Comparison of ENCODE assay signal across 8 mouse cellular contexts in the genomic region with DNA sequence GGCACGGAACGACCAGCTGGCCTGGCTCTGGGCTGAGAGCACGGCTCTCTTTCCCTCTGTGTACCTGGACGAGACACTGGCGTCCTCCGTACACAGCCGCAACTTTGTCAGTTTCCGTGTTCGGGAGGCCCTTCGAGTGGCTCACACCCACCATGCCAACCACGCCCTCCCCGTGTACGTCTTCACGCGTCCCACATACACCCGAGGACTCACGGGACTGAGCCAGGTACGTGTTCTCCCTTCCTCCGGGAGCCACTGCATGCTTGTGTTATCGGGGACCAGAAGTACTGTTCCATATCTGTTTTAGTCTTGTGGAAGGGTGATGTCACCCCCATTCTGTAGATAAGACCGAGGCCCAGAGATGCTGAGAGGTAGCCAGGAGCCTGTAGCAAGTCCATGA. TPM values are rescaled to one million over a fixed set of nuclear protein-coding genes. Genes with fewer than 3 reads are reported as not detected.
DNase-seq lines count a peak whose midpoint lies in the region; ATAC-seq lines count a peak whose summit lies in the region.

No protein-coding gene starts in this region.

- H3K9ac ChIP-seq in heart, embryonic 11.5 days (ENCODE audit: low read depth, low read length), result peak overlapping the region; percentile 92
- peak overlapping the region; percentile 87 for H3K9ac ChIP-seq in embryonic facial prominence, embryonic 11.5 days (replicated peaks; ENCODE audit: low read length)
- no peak overlapping the region; the same call in 1 of the 2 replicates for H3K9ac ChIP-seq in intestine, embryonic 14.5 days (ENCODE audit: low read length)
- H3K9ac ChIP-seq in midbrain, embryonic 12.5 days (replicated peaks), result peak overlapping the region; percentile 91; the same call in 1 of the 2 replicates

- H3K36me3 ChIP-seq in heart, embryonic 11.5 days (ENCODE audit: control insufficient read depth, insufficient read depth, low read length), result peaks cover 20% of the 10 kb centered on the region
- H3K36me3 ChIP-seq in embryonic facial prominence, embryonic 11.5 days (replicated peaks; ENCODE audit: control insufficient read depth, insufficient read depth, low read depth, low read length), result peaks cover 7% of the 10 kb centered on the region
- H3K36me3 ChIP-seq in intestine, embryonic 14.5 days (ENCODE audit: control insufficient read depth, insufficient read depth, low read length), result peaks cover 39% of the 10 kb centered on the region
- H3K36me3 ChIP-seq in midbrain, embryonic 12.5 days, result peaks cover 45% of the 10 kb centered on the region

- H3K9me3 ChIP-seq in heart, embryonic 11.5 days (replicated peaks; ENCODE audit: control insufficient read depth, low read length), result no peaks in the 10 kb centered on the region
- H3K9me3 ChIP-seq in embryonic facial prominence, embryonic 11.5 days (replicated peaks; ENCODE audit: control insufficient read depth, low read length), result no peaks in the 10 kb centered on the region
- H3K9me3 ChIP-seq in intestine, embryonic 14.5 days (ENCODE audit: control insufficient read depth, low read length), result no peaks in the 10 kb centered on the region
- H3K9me3 ChIP-seq in midbrain, embryonic 12.5 days, result no peaks in the 10 kb centered on the region

- H3K27ac ChIP-seq in heart, embryonic 11.5 days (ENCODE audit: low read depth, low read length), result no peak overlapping the region
- H3K27ac ChIP-seq in embryonic facial prominence, embryonic 11.5 days (replicated peaks; ENCODE audit: low read depth, low read length), result no peak overlapping the region
- no peak overlapping the region for H3K27ac ChIP-seq in intestine, embryonic 14.5 days (ENCODE audit: low read depth)
- no peak overlapping the region for H3K27ac ChIP-seq in midbrain, embryonic 12.5 days (replicated peaks)

- intact Hi-C loops in heart, postnatal 10 days (cut with DNase I), result no loop called here

- peaks cover 38% of the 10 kb centered on the region for H3K4me1 ChIP-seq in heart, embryonic 11.5 days (ENCODE audit: control insufficient read depth, insufficient read depth, low read length)
- H3K4me1 ChIP-seq in embryonic facial prominence, embryonic 11.5 days (ENCODE audit: control insufficient read depth, insufficient read depth, low read length), result 0 out of 2 replicates have a peak, but pooled peaks cover 6% of the 10 kb centered on the region
- peaks cover 29% of the 10 kb centered on the region for H3K4me1 ChIP-seq in intestine, embryonic 14.5 days (replicated peaks; ENCODE audit: control insufficient read depth, insufficient read depth, low read length)
- H3K4me1 ChIP-seq in midbrain, embryonic 12.5 days, result peaks cover 42% of the 10 kb centered on the region

- WGBS in heart, embryonic 11.5 days (ENCODE audit: insufficient replicate concordance), result 60% methylated on average over 21 of the region's 21 CpGs
- WGBS in embryonic facial prominence, embryonic 11.5 days, result 94% methylated on average over 21 of the region's 21 CpGs
- WGBS in intestine, embryonic 14.5 days, result 84% methylated on average over 21 of the region's 21 CpGs
- 96% methylated on average over 21 of the region's 21 CpGs for WGBS in midbrain, embryonic 12.5 days

- no peaks in the 10 kb centered on the region for H3K27me3 ChIP-seq in heart, embryonic 11.5 days (ENCODE audit: control insufficient read depth, insufficient read depth, low read length)
- no peaks in the 10 kb centered on the region for H3K27me3 ChIP-seq in embryonic facial prominence, embryonic 11.5 days (ENCODE audit: control insufficient read depth, insufficient read depth, low read length)
- no peaks in the 10 kb centered on the region for H3K27me3 ChIP-seq in intestine, embryonic 14.5 days (replicated peaks; ENCODE audit: control insufficient read depth, insufficient read depth, low read length)
- H3K27me3 ChIP-seq in midbrain, embryonic 12.5 days, result no peaks in the 10 kb centered on the region

- no peak for ATAC-seq in heart, embryonic 11.5 days (replicated peaks; ENCODE audit: insufficient number of reproducible peaks, low FRiP score, low TSS enrichment)
- no peak for ATAC-seq in embryonic facial prominence, embryonic 11.5 days (replicated peaks; ENCODE audit: insufficient number of reproducible peaks, low FRiP score, low TSS enrichment, low read depth)
- no peak for ATAC-seq in intestine, embryonic 14.5 days (replicated peaks; ENCODE audit: low FRiP score, low TSS enrichment, low read depth)
- no peak for ATAC-seq in midbrain, embryonic 12.5 days (ENCODE audit: low FRiP score, low read depth)
- ATAC-seq in monocyte, adult 5-6 weeks (replicated peaks; ENCODE audit: insufficient number of reproducible peaks, low FRiP score, low TSS enrichment, poor library complexity, severe bottlenecking), result no peak

- no peak for DNase-seq in heart, postnatal 10 days
- no peak for DNase-seq in embryonic facial prominence, embryonic 11.5 days (ENCODE audit: low spot score)
- DNase-seq in intestine, embryonic 14.5 days (ENCODE audit: low spot score), result no peak
- no peak for DNase-seq in B cell, adult 2 months
- no peak for DNase-seq in Muller cell, postnatal 12 days (ENCODE audit: inconsistent ontology term)

- H3K4me3 ChIP-seq in heart, embryonic 11.5 days (ENCODE audit: low read depth, low read length), result peak overlapping the region; percentile 85
- peak overlapping the region; percentile 86 for H3K4me3 ChIP-seq in embryonic facial prominence, embryonic 11.5 days (ENCODE audit: low read depth, low read length)
- peak overlapping the region; percentile 70; the same call in 1 of the 2 replicates for H3K4me3 ChIP-seq in intestine, embryonic 14.5 days (ENCODE audit: low read depth, low read length)
- peak overlapping the region; percentile 92 for H3K4me3 ChIP-seq in midbrain, embryonic 12.5 days

- peak overlapping the region; percentile 93 for H3K4me2 ChIP-seq in heart, embryonic 11.5 days
- peak overlapping the region; percentile 51 for H3K4me2 ChIP-seq in embryonic facial prominence, embryonic 11.5 days (ENCODE audit: low read depth, low read length)
- H3K4me2 ChIP-seq in intestine, embryonic 14.5 days (ENCODE audit: low read length), result peak overlapping the region; percentile 95
- H3K4me2 ChIP-seq in midbrain, embryonic 12.5 days (replicated peaks), result peak overlapping the region; percentile 95

RNA-seq across cellular contexts. Expression of a gene that starts 3.1 kb away (rescaled TPM):
- polyA plus RNA-seq in heart, embryonic 11.5 days (2014; fragmentation: Nextera tagmentation; extraction: Ambion mirVana), result 105 and 117 TPM in 2 replicates
- total RNA-seq in heart, postnatal 10 days (2021), result 10 to 100 TPM; 47.0 to 56.0 TPM
- polyA plus RNA-seq in embryonic facial prominence, embryonic 11.5 days (2014; fragmentation: Nextera tagmentation; extraction: Ambion mirVana), result 138 and 150 TPM in 2 replicates
- polyA plus RNA-seq in intestine, embryonic 14.5 days (2014; fragmentation: Nextera tagmentation; extraction: Ambion mirVana), result 107 and 114 TPM in 2 replicates
- polyA plus RNA-seq in midbrain, embryonic 12.5 days (2016; fragmentation: Nextera tagmentation; extraction: Ambion mirVana), result 112 and 116 TPM in 2 replicates
- 1.1 to 2.5 TPM (median 2.3 TPM) in 3 replicates for total RNA-seq in monocyte, adult 5-6 weeks (2017)

RNA-seq across cellular contexts. Expression of a gene that starts 5.9 kb away (rescaled TPM):
- 3.4 and 3.5 TPM in 2 replicates for polyA plus RNA-seq in heart, embryonic 11.5 days (2014; fragmentation: Nextera tagmentation; extraction: Ambion mirVana)
- total RNA-seq in heart, postnatal 10 days (2021), result 1 to 10 TPM; 3.9 to 5.7 TPM
- 5.3 and 7.3 TPM in 2 replicates for polyA plus RNA-seq in embryonic facial prominence, embryonic 11.5 days (2014; fragmentation: Nextera tagmentation; extraction: Ambion mirVana)
- 4.0 and 5.1 TPM in 2 replicates for polyA plus RNA-seq in intestine, embryonic 14.5 days (2014; fragmentation: Nextera tagmentation; extraction: Ambion mirVana)
- 9.0 and 10.1 TPM in 2 replicates for polyA plus RNA-seq in midbrain, embryonic 12.5 days (2016; fragmentation: Nextera tagmentation; extraction: Ambion mirVana)
- total RNA-seq in monocyte, adult 5-6 weeks (2017), result 0.86 to 2.0 TPM in 2 of 3 replicates, not detected in the other

RNA-seq across cellular contexts. Expression of a gene that starts 7.8 kb away (rescaled TPM):
- 60.4 and 63.3 TPM in 2 replicates for polyA plus RNA-seq in heart, embryonic 11.5 days (2014; fragmentation: Nextera tagmentation; extraction: Ambion mirVana)
- 10 to 100 TPM; 25.7 to 26.8 TPM for total RNA-seq in heart, postnatal 10 days (2021)
- 68.5 and 68.9 TPM in 2 replicates for polyA plus RNA-seq in embryonic facial prominence, embryonic 11.5 days (2014; fragmentation: Nextera tagmentation; extraction: Ambion mirVana)
- 42.8 and 45.1 TPM in 2 replicates for polyA plus RNA-seq in intestine, embryonic 14.5 days (2014; fragmentation: Nextera tagmentation; extraction: Ambion mirVana)
- polyA plus RNA-seq in midbrain, embryonic 12.5 days (2016; fragmentation: Nextera tagmentation; extraction: Ambion mirVana), result 90.1 and 95.0 TPM in 2 replicates
- total RNA-seq in monocyte, adult 5-6 weeks (2017), result 16.0 to 23.9 TPM (median 21.4 TPM) in 3 replicates

RNA-seq across cellular contexts. Expression of a gene that starts 7.8 kb away (rescaled TPM):
- polyA plus RNA-seq in heart, embryonic 11.5 days (2014; fragmentation: Nextera tagmentation; extraction: Ambion mirVana), result 12.2 and 15.2 TPM in 2 replicates
- 10 to 100 TPM; 13.0 to 16.2 TPM for total RNA-seq in heart, postnatal 10 days (2021)
- polyA plus RNA-seq in embryonic facial prominence, embryonic 11.5 days (2014; fragmentation: Nextera tagmentation; extraction: Ambion mirVana), result 11.8 and 14.2 TPM in 2 replicates
- 14.7 and 19.6 TPM in 2 replicates for polyA plus RNA-seq in intestine, embryonic 14.5 days (2014; fragmentation: Nextera tagmentation; extraction: Ambion mirVana)
- polyA plus RNA-seq in midbrain, embryonic 12.5 days (2016; fragmentation: Nextera tagmentation; extraction: Ambion mirVana), result 14.5 and 14.7 TPM in 2 replicates
- total RNA-seq in monocyte, adult 5-6 weeks (2017), result 3.6 to 5.4 TPM (median 5.4 TPM) in 3 replicates

RNA-seq across cellular contexts. Expression of a gene that starts 9.8 kb away (rescaled TPM):
- 0.14 and 0.33 TPM in 2 replicates for polyA plus RNA-seq in heart, embryonic 11.5 days (2014; fragmentation: Nextera tagmentation; extraction: Ambion mirVana)
- under 1 TPM; 0.41 to 0.79 TPM for total RNA-seq in heart, postnatal 10 days (2021)
- polyA plus RNA-seq in embryonic facial prominence, embryonic 11.5 days (2014; fragmentation: Nextera tagmentation; extraction: Ambion mirVana), result 0.66 TPM in 2 replicates
- polyA plus RNA-seq in intestine, embryonic 14.5 days (2014; fragmentation: Nextera tagmentation; extraction: Ambion mirVana), result 0.87 and 1.4 TPM in 2 replicates
- polyA plus RNA-seq in midbrain, embryonic 12.5 days (2016; fragmentation: Nextera tagmentation; extraction: Ambion mirVana), result 0.41 and 1.1 TPM in 2 replicates
- total RNA-seq in monocyte, adult 5-6 weeks (2017), result 1.4 TPM in 1 of 3 replicates, not detected in the others
